ENCODE assay signal across 9 mouse cellular contexts in the genomic region with DNA sequence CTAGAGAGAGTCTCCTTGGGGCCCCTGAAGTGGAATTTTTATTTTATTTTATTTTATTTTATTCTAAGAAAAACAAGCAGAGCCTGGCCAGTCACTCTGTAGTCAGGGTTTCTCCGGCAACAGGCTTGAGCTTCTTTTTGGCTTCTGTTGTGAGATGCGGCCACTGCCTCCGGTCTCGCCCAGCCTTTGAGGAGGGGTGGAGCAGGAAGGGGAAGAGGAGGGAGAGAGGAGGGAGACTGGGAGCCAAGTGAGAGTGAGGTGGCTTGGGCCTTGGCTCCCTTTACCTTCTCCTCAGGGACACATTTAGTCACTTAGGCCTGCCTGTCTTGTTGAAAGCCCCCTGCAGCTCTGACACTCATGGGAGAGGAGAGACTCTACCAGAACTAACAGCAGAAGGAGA.
DNase-seq lines count a peak whose midpoint lies in the region; ATAC-seq and TF ChIP-seq lines count a peak whose summit lies in the region.
"Had no signal": no experiment of that assay in that cellular context is flagged by ENCODE, and none has a peak within 500 bp of the region (broad histone marks: within the 10 kb centered on the region; RNA-seq: fewer than 3 reads in every experiment).

No protein-coding gene starts in this region.

- 45% methylated on average over 4 of the region's 4 CpGs for WGBS in kidney, postnatal 0 days
- WGBS in hindbrain, embryonic 12.5 days, result 3% methylated on average over 4 of the region's 4 CpGs
- WGBS in midbrain, embryonic 14.5 days, result 19% methylated on average over 4 of the region's 4 CpGs

- H3K4me2 ChIP-seq in kidney, postnatal 0 days (ENCODE audit: low read length), result peak overlapping the region; percentile 89
- peak overlapping the region; percentile 67 for H3K4me2 ChIP-seq in hindbrain, embryonic 12.5 days (replicated peaks)
- H3K4me2 ChIP-seq in midbrain, embryonic 14.5 days (ENCODE audit: low read length), result peak overlapping the region; percentile 65

- no peak for ATAC-seq in kidney, postnatal 0 days (replicated peaks; ENCODE audit: low FRiP score, low read depth)
- no peak for ATAC-seq in hindbrain, embryonic 12.5 days (ENCODE audit: low FRiP score)
- no peak for ATAC-seq in midbrain, embryonic 14.5 days (ENCODE audit: low FRiP score, low TSS enrichment)

- no peaks in the 10 kb centered on the region for H3K27me3 ChIP-seq in kidney, postnatal 0 days (ENCODE audit: insufficient read depth, low read length)
- no peaks in the 10 kb centered on the region for H3K27me3 ChIP-seq in hindbrain, embryonic 12.5 days
- no peaks in the 10 kb centered on the region for H3K27me3 ChIP-seq in midbrain, embryonic 14.5 days (ENCODE audit: control insufficient read depth, insufficient read depth, low read length)

- H3K4me1 ChIP-seq in kidney, postnatal 0 days (replicated peaks; ENCODE audit: insufficient read depth, low read length), result peaks cover 7% of the 10 kb centered on the region; the same call in 1 of the 2 replicates
- H3K4me1 ChIP-seq in hindbrain, embryonic 12.5 days, result peaks cover 40% of the 10 kb centered on the region
- H3K4me1 ChIP-seq in midbrain, embryonic 14.5 days (ENCODE audit: control insufficient read depth, insufficient read depth, low read length), result peaks cover 37% of the 10 kb centered on the region

- no peak for TF ChIP-seq CTCF in kidney, postnatal 0 days (IDR thresholded peaks at IDR 0.05; ENCODE audit: low read depth)

- 0 out of 2 replicates have a peak overlapping the region, but pooled peaks have one; percentile 49 for H3K4me3 ChIP-seq in kidney, postnatal 0 days (replicated peaks; ENCODE audit: low read depth, low read length)
- H3K4me3 ChIP-seq in hindbrain, embryonic 12.5 days, result peak overlapping the region; percentile 61
- peak overlapping the region; percentile 57 for H3K4me3 ChIP-seq in midbrain, embryonic 14.5 days (replicated peaks; ENCODE audit: low read depth, low read length)
- H3K4me3 ChIP-seq: liver, embryonic 13.5 days had no signal

- no peak overlapping the region for H3K27ac ChIP-seq in kidney, postnatal 0 days
- H3K27ac ChIP-seq in hindbrain, embryonic 12.5 days, result no peak overlapping the region
- no peak overlapping the region for H3K27ac ChIP-seq in midbrain, embryonic 14.5 days (replicated peaks; ENCODE audit: low read depth, low read length)
- H3K27ac ChIP-seq: liver, embryonic 13.5 days had no signal

- H3K9me3 ChIP-seq in kidney, postnatal 0 days (replicated peaks; ENCODE audit: low read length), result no peaks in the 10 kb centered on the region
- H3K9me3 ChIP-seq in hindbrain, embryonic 12.5 days (replicated peaks), result no peaks in the 10 kb centered on the region
- H3K9me3 ChIP-seq in midbrain, embryonic 14.5 days (ENCODE audit: control insufficient read depth, low read length), result no peaks in the 10 kb centered on the region
- H3K9me3 ChIP-seq: liver, embryonic 13.5 days had no signal

- H3K36me3 ChIP-seq in kidney, postnatal 0 days (ENCODE audit: insufficient read depth, low read length), result no peaks in the 10 kb centered on the region
- H3K36me3 ChIP-seq in hindbrain, embryonic 12.5 days, result no peaks in the 10 kb centered on the region
- no peaks in the 10 kb centered on the region for H3K36me3 ChIP-seq in midbrain, embryonic 14.5 days (ENCODE audit: control insufficient read depth, insufficient read depth, low read length)
- H3K36me3 ChIP-seq: liver, embryonic 13.5 days had no signal

- H3K9ac ChIP-seq in kidney, postnatal 0 days (ENCODE audit: low read depth, low read length), result no peak overlapping the region
- peak overlapping the region; percentile 75 for H3K9ac ChIP-seq in hindbrain, embryonic 12.5 days
- peak overlapping the region; percentile 70 for H3K9ac ChIP-seq in midbrain, embryonic 14.5 days (replicated peaks; ENCODE audit: low read length)
- H3K9ac ChIP-seq: liver, embryonic 13.5 days had no signal

- DNase-seq in kidney, postnatal 0 days (ENCODE audit: low spot score), result no peak
- DNase-seq in kidney, adult 11 months, result no peak
- peak; percentile 32 to 36 for DNase-seq in cerebellum, postnatal 14 days
- peak; percentile 29 for DNase-seq in midbrain, embryonic 14.5 days
- no peak for DNase-seq in T-cell, adult 2 months (ENCODE audit: low spot score)
- no peak for DNase-seq in layer of hippocampus, postnatal 14 days (ENCODE audit: low spot score in 2 of 2)
- DNase-seq in layer of hippocampus, adult 11-12 months (ENCODE audit: low spot score), result no peak
- DNase-seq: liver, embryonic 13.5 days had no signal

Comparison
In these comparisons a context has a peak if more than half of its experiments do, and no peak if none do; other contexts are left out.
1. DNase-seq: peak in cerebellum, postnatal 14 days (2 of 2) and midbrain, embryonic 14.5 days (single experiment); none in kidney, postnatal 0 days (single experiment), kidney, adult 11 months (single experiment), T-cell, adult 2 months (single experiment), layer of hippocampus, postnatal 14 days (0 of 2) and layer of hippocampus, adult 11-12 months (single experiment).
2. Peak in every context shown above with its lines, with median percentiles within 50 percentile points of each other: H3K4me2 ChIP-seq and H3K4me3 ChIP-seq.